Mouse (Mus musculus): ENCODE measurements around the gene Calu. TPM values are rescaled to one million over a fixed set of nuclear protein-coding genes. Genes with fewer than 3 reads are reported as not detected.

Calu gene
- total and polyA plus RNA-seq, 3 experiments, result 107 to 161 (median 112) TPM

GRCm38 (mm10) chr6:29402693-29403342, 54.9 kb downstream of the Calu start:
- Histone ChIP-seq H3K36me3 (replicated peaks in 1 of 2; ENCODE audit: control insufficient read depth in 1 of 2, insufficient read depth in 1 of 2, low read length in 1 of 2) (no peaks in the 10 kb centered on the region), H3K4me2 (ENCODE audit: insufficient read depth, low read depth, poor library complexity, severe bottlenecking) (no peak overlapping the region), H3K27ac (ENCODE audit: insufficient read depth, low read depth) (no peak overlapping the region), H3K4me1 (ENCODE audit: control insufficient read depth in 1 of 2, insufficient read depth in 2 of 2) (no peaks in the 10 kb centered on the region), H3K27me3 (replicated peaks) (peaks cover 36% of the 10 kb centered on the region), H3K79me2 (replicated peaks; ENCODE audit: control insufficient read depth, extremely low read depth, insufficient read depth, poor library complexity, severe bottlenecking) (no peaks in the 10 kb centered on the region), H3K4me3 (replicated peaks in 1 of 3; ENCODE audit: low read depth in 2 of 3, low read length in 2 of 3, poor library complexity in 1 of 3) (no peak overlapping the region), H3K9me3 (replicated peaks; ENCODE audit: low read length) (no peaks in the 10 kb centered on the region), H3K9ac (ENCODE audit: insufficient read depth, low read depth) (no peak overlapping the region)
- no peak for DNase-seq (ENCODE audit: extremely low read depth)
- in situ Hi-C loops (cut with MboI; ENCODE audit: low pct_ligation_motif_present, low pct_unique_long_range_greater_than_20kb, low sequenced_read_pairs) (no loop called here), dilution Hi-C loops (cut with MboI; ENCODE audit: extremely low pct_ligation_motif_present, extremely low pct_unique_long_range_greater_than_20kb, low sequenced_read_pairs) (no loop called here)
- TF ChIP-seq ZMIZ1 (IDR thresholded peaks at IDR 0.05; ENCODE audit: low read depth, low read length), result no peak
- TF ChIP-seq SMC3 (IDR thresholded peaks at IDR 0.05; ENCODE audit: low read depth, low read length), result no peak
- TF ChIP-seq CHD1 (IDR thresholded peaks at IDR 0.05; ENCODE audit: low read depth, low read length), result no peak
- no peak for TF ChIP-seq SIN3A (IDR thresholded peaks at IDR 0.05; ENCODE audit: low read length)
- TF ChIP-seq MAZ (IDR thresholded peaks at IDR 0.05; ENCODE audit: low read depth, low read length), result no peak
- no peak for TF ChIP-seq CTCF (conservative IDR thresholded peaks at IDR 0.05 in 1 of 2, IDR thresholded peaks at IDR 0.05 in 1 of 2; ENCODE audit: low read depth in 2 of 2, low read length in 2 of 2)
- no peak for TF ChIP-seq TBP (conservative IDR thresholded peaks at IDR 0.05; ENCODE audit: low read depth, low read length)

GRCm38 (mm10) chr6:29406412-29406811, 58.5 kb downstream of the Calu start:
- in situ Hi-C loops (cut with MboI; ENCODE audit: low pct_ligation_motif_present, low pct_unique_long_range_greater_than_20kb, low sequenced_read_pairs) (loop anchor here (5.0 kb wide), 1 partner anchor 41 kb away; no protein-coding TSS in a partner anchor), dilution Hi-C loops (cut with MboI; ENCODE audit: extremely low pct_ligation_motif_present, extremely low pct_unique_long_range_greater_than_20kb, low sequenced_read_pairs) (no loop called here)
- Histone ChIP-seq H3K4me2 (ENCODE audit: insufficient read depth, low read depth, poor library complexity, severe bottlenecking) (no peak overlapping the region), H3K4me1 (ENCODE audit: control insufficient read depth in 1 of 2, insufficient read depth in 2 of 2) (no peaks in the 10 kb centered on the region), H3K4me3 (replicated peaks in 1 of 3; ENCODE audit: low read depth in 2 of 3, low read length in 2 of 3, poor library complexity in 1 of 3) (no peak overlapping the region), H3K36me3 (replicated peaks in 1 of 2; ENCODE audit: control insufficient read depth in 1 of 2, insufficient read depth in 1 of 2, low read length in 1 of 2) (peaks cover 0 to 3% of the 10 kb centered on the region in 2 experiments), H3K9ac (ENCODE audit: insufficient read depth, low read depth) (no peak overlapping the region), H3K27me3 (replicated peaks) (peaks cover 10% of the 10 kb centered on the region), H3K79me2 (replicated peaks; ENCODE audit: control insufficient read depth, extremely low read depth, insufficient read depth, poor library complexity, severe bottlenecking) (no peaks in the 10 kb centered on the region), H3K9me3 (replicated peaks; ENCODE audit: low read length) (no peaks in the 10 kb centered on the region), H3K27ac (ENCODE audit: insufficient read depth, low read depth) (no peak overlapping the region)
- TF ChIP-seq CHD2 (IDR thresholded peaks at IDR 0.05; ENCODE audit: low read length), result no peak
- TF ChIP-seq UBTF (IDR thresholded peaks at IDR 0.05; ENCODE audit: low read depth, low read length), result no peak
- TF ChIP-seq SIN3A (IDR thresholded peaks at IDR 0.05; ENCODE audit: low read length), result no peak
- TF ChIP-seq EP300 (IDR thresholded peaks at IDR 0.05; ENCODE audit: low read length), result no peak
- no peak for TF ChIP-seq ELF1 (IDR thresholded peaks at IDR 0.05; ENCODE audit: low read depth, low read length)
- TF ChIP-seq POLR2A (IDR thresholded peaks at IDR 0.05; ENCODE audit: low read depth, low read length), result no peak
- TF ChIP-seq NELFE (IDR thresholded peaks at IDR 0.05; ENCODE audit: low read depth, low read length), result no peak
- TF ChIP-seq CTCF (conservative IDR thresholded peaks at IDR 0.05 in 1 of 2, IDR thresholded peaks at IDR 0.05 in 1 of 2; ENCODE audit: low read depth in 2 of 2, low read length in 2 of 2), result no peak
- no peak for TF ChIP-seq GABPA (IDR thresholded peaks at IDR 0.05; ENCODE audit: insufficient replicate concordance, low read depth, low read length)
- no peak for TF ChIP-seq PAX5 (IDR thresholded peaks at IDR 0.05; ENCODE audit: low read length)
- TF ChIP-seq ZNF384 (IDR thresholded peaks at IDR 0.05; ENCODE audit: low read depth, low read length), result no peak
- no peak for TF ChIP-seq JUND (conservative IDR thresholded peaks at IDR 0.05; ENCODE audit: low read depth, low read length)
- TF ChIP-seq ZKSCAN1 (IDR thresholded peaks at IDR 0.05; ENCODE audit: borderline replicate concordance, low read depth, low read length), result no peak
- TF ChIP-seq ZMIZ1 (IDR thresholded peaks at IDR 0.05; ENCODE audit: low read depth, low read length), result no peak
- no peak for DNase-seq (ENCODE audit: extremely low read depth)
